Mouse (Mus musculus): ENCODE results near the gene Tmem41b.
A peak's percentile ranks its signal among the peaks of the same experiment; 100 is the strongest.

Gene Tmem41b

DNA sequence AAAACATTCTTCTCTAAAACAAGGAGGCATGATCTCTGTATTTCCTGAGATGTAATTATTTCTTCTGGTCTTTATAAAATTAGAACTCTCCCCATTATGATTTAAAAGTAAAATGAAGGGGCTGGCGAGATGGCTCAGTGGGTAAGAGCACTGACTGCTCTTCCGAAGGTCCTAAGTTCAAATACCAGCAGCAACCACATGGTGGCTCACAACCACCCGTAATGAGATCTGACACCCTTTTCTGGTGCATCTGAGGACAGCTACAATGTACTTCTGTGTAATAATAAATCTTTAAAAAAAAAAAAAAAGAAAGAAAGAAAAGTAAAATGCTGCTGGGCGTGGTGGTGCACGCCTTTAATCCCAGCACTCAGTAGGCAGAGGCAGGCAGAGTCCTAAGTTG is 9.6 kb downstream of the Tmem41b start:
- peak in 1 of 2 experiments; percentile 55 for DNase-seq (ENCODE audit: inconsistent age in 2 of 2, low spot score in 1 of 2)

- DNase-seq (ENCODE audit: inconsistent age in 2 of 2, low spot score in 1 of 2): no peak
Measured at GRCm38 (mm10) chr7:109975966-109976715, 10.6 kb downstream of the Tmem41b start.

GRCm38 (mm10) chr7:109969542-109969941 is 17.2 kb downstream of the Tmem41b start:
- no peak for DNase-seq (ENCODE audit: inconsistent age in 2 of 2, low spot score in 1 of 2)

- DNase-seq (ENCODE audit: inconsistent age in 2 of 2, low spot score in 1 of 2): peak; percentile 44 to 56
Measured at GRCm38 (mm10) chr7:109968924-109969450, 17.7 kb downstream of the Tmem41b start.

- DNase-seq (ENCODE audit: inconsistent age in 2 of 2, low spot score in 1 of 2): peak in 1 of 2 experiments; percentile 51
Measured at GRCm38 (mm10) chr7:109967805-109968579, 18.7 kb downstream of the Tmem41b start.

- no peak for DNase-seq (ENCODE audit: inconsistent age in 2 of 2, low spot score in 1 of 2)
Measured at GRCm38 (mm10) chr7:109965658-109966057, 21.1 kb downstream of the Tmem41b start.

GRCm38 (mm10) chr7:109963707-109964106 is 23.0 kb downstream of the Tmem41b start:
- DNase-seq (ENCODE audit: inconsistent age in 2 of 2, low spot score in 1 of 2): no peak

- DNase-seq (ENCODE audit: inconsistent age in 2 of 2, low spot score in 1 of 2): peak in 1 of 2 experiments; percentile 54
Measured at GRCm38 (mm10) chr7:109962596-109962995, 24.1 kb downstream of the Tmem41b start.

DNA sequence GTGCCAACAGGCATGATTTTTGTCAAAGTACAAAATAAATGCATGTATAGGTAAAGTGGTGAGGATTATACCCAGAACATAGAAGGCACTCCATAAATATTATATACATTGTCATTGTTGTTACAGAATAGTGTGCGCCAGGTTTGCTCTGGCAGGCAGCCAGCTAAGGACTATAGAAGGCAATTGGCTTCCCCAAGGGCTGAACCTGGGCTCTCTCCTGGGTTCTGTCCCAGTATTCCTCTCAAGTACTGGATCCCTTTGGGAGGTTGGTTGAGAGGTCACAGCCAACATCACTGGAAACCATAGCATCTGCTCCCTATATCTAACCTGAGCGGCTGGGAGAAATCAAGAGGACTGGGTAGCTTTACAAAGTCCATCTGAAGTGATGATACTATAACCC is 25.2 kb downstream of the Tmem41b start:
- DNase-seq (ENCODE audit: inconsistent age in 2 of 2, low spot score in 1 of 2): peak in 1 of 2 experiments; percentile 49

DNA sequence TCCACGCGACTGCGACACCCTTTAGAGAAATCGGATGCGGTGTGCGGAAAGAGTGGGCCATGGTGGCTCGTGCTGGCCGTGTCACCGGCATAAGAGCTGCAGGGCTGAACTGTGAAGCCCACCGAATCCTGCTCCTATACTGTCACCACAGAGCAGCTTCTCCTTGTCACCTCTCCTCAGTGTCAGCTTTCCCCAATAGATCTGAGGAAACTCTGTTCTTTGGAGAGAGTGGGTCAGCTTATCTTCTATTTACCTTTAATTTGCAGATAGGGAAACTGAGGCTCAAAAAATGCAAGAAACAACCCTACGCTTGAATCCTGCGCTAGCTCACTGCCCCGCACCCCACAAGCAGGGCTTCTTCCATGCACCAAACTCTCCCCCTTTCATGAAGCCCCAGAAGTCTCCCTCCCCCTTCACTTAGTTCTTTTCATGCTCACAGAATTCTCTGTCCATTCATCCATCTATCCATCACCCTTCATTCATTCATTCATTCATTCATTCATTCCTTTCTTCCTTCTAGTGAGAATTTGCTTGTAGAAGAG is 26.0 kb downstream of the Tmem41b start:
- no peak for DNase-seq (ENCODE audit: inconsistent age in 2 of 2, low spot score in 1 of 2)

GRCm38 (mm10) chr7:109959716-109960612 is 26.8 kb downstream of the Tmem41b start, which contains the start of gene Dennd5a:
Dennd5a (minus strand) TSS chr7:109960470.
- DNase-seq (ENCODE audit: inconsistent age in 2 of 2, low spot score in 1 of 2): peak; percentile 88 to 95

DNA sequence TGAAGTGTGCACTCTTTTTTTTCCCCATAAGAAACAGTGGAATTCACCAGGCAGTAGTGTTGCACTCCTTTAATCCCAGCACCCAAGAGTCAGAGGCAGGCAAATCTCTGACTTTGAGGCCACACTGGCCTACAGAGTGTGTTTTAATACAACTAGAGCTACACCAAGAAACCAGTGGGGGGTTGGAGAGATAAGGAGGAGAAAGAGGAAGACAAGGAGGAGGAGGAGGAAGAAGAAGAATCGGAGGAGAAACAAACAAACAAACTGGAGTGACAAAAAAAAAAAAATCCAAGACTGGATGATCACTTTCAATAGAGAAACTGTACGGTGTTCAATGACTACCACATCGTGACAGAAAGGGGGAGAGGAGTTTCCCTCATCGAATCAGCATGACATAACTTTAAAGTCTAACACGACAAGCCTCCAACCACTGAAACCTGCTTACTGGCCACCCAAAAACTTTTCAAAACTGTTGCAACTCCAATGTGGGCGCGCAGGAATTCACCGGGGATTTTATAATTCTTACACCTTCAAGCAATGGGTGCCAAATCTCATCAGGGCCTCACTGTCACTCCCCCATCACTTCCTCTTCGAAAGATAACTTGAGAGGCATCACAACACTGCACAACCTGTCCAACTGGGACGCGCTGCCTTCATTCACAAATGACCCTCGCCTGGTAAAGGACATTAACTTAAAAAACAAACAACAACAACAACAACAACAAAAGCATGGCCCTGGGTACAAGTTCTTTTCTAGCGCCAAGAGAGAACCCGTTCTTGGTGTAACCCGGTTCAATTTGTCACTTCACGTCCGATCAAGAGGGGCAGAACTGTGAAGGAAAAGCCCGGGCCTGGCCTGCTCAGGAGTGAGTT is 27.6 kb downstream of the Tmem41b start:
- no peak for DNase-seq (ENCODE audit: inconsistent age in 2 of 2, low spot score in 1 of 2)

DNA sequence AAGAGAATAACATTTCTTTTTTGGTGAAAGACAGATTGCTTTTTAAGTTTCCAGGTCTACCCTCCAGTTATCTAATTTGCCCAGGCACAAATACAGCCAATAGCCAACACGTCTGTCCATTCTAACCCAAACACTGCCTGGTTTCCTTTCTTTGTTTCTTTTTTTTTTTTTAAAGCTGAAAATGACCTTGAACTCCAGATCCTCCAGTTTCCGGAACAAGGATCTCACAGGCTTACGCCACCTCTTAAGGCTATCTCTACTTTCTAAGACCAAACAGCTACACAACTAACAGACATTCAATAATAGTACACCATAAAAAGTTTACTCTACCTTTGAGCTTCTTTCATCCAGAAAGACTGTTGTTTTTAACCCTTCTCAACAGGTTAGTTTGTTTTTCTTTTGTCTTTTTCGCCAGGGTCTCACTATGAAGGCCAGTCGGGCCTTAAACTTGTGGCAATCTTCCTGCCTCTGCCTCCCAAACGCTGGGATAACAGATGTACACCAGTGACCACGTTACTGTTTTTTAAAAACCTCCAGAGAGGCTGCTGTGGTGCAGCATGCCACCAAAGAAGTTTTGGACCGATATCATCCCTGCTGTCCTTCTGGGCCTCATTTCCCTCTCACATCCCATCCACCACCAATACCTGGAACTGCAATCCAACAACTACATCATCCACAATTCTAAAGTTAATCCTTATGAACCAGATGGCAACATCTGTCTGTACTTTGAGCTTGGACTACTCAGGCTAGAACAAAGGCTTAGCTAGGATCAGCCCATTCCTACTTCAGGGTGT is 28.5 kb downstream of the Tmem41b start:
- DNase-seq (ENCODE audit: inconsistent age in 2 of 2, low spot score in 1 of 2): peak in 1 of 2 experiments; percentile 68

DNA sequence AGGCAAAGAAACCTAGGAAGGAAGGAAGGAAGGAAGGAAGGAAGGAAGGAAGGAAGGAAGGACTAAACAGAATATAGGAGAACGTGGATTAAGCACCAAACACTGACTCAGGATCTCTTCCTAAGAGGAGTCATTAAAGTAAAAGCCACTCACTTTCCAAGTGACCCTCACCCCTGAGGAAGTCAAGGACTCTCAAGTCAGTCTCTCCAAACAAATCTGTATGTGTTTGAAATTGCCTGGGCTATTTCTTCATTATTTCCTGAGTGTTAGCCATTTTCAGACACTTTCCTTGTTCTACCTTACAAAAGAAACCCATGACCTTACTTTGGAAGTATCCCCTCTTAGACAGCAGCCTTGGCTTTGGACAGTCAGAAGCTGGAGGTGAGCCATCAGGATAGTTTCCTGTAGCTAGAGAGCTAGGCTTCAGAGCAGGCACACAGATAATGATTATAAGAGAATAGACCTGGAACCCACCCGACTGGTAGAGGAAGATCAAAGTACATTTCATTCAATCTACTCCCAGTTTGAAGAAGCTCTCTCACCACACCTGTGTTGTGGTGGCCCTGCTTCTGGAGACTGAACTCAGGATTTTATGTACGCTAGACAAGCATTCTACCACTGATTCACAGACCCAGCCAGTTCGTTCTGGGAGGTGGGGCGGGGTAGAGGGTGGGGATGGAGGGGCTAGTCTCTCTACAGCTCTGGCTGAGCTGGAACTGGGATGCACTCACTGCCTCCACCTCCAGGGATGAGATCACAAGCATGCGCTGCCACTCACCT is 31.9 kb downstream of the Tmem41b start:
- DNase-seq (ENCODE audit: inconsistent age in 2 of 2, low spot score in 1 of 2): peak in 1 of 2 experiments; percentile 84

- DNase-seq (ENCODE audit: inconsistent age in 2 of 2, low spot score in 1 of 2): no peak
Measured at GRCm38 (mm10) chr7:109951297-109951696, 35.4 kb downstream of the Tmem41b start.

DNA sequence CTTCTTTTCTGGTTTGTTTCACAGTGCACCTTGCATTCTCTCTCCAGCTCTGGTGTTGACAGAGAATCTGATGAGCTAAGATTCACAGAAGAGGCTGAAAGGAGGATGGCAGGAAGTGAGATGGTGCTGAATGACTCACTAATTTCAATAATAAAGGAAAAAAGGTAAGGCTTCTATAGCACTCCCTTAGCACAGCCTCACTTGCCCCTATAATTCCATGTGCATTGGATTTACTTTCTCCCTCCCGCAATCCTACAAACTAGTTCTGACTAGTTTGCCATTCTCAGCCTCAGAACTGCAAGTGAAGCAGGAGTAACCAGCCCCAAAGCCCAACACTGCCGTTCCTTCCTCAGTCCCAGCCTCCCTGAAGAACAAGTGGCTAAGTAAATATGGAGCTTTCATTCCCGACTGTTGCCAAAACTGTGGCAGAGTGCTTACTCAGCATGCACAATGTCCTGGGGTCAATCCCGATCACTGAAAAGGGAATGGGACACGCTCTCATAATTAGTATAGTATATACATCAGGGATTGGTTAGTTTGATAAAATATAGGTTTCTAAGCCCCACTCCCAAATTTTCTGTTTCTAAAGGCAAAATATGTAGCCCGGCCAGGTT is 42.2 kb downstream of the Tmem41b start:
- no peak for DNase-seq (ENCODE audit: inconsistent age in 2 of 2, low spot score in 1 of 2)

DNA sequence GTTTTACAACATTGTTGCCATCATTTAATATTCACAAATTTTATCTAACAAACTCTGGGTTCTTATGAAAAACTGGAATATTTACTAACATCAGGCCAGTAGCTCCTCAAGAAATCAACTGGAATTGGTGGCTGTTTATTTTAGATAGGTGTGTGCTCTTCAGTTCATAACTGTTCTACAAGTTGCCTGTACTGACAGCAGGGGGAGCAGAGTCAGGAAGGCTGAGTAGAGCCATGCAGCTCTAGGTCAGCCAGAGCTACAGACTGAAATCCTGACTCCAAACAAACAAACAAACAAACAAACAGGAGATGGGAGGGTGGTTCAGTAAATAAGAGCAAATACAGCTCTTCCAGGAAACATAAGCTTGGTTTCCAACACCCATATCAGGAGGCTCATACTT is 57.1 kb downstream of the Tmem41b start:
- DNase-seq (ENCODE audit: inconsistent age in 2 of 2, low spot score in 1 of 2): no peak

- DNase-seq (ENCODE audit: inconsistent age in 2 of 2, low spot score in 1 of 2): no peak
Measured at GRCm38 (mm10) chr7:109928365-109928764, 58.4 kb downstream of the Tmem41b start.
